Mouse (Mus musculus): ENCODE measurements around the gene Angptl7. TPM values are rescaled to one million over a fixed set of nuclear protein-coding genes. Genes with fewer than 3 reads are reported as not detected.

The Angptl7 gene
- polyA plus RNA-seq, 1 experiment = 3.6 TPM

DNA sequence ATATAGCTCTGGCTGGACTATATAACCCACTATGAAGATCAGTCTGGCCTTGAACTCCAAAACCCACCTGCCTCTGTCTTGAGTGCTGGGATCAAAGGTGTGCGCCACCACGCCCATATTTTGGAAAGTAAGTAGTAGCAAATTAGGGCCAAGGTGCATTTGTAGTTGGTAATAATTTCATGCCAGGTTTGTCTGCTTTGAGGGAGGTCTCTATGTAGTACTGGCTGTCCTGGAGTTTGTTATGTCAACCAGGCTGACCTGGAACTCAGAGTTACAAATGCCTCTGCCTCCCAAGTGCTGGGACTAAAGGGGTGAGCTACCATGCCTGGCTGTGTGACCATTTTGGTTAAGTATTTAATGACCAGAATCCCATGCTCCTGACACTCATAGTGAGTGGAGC is 20.0 kb downstream of the Angptl7 start:
- DNase-seq (ENCODE audit: low read depth in 1 of 2, low spot score in 2 of 2) = no peak
- Histone ChIP-seq H3K4me3 (ENCODE audit: extremely low read depth, insufficient read depth, insufficient read length) (no peak overlapping the region), H3K27me3 (ENCODE audit: control insufficient read depth, insufficient read depth, low read length) (no peaks in the 10 kb centered on the region), H3K36me3 (ENCODE audit: control insufficient read depth, insufficient read depth, low read length) (peaks cover 35% of the 10 kb centered on the region), H3K4me1 (ENCODE audit: control insufficient read depth, insufficient read depth, insufficient read length) (no peaks in the 10 kb centered on the region), H3K27ac (ENCODE audit: insufficient read depth, low read length) (no peak overlapping the region)
- WGBS = 97% methylated on average over 2 of the region's 2 CpGs
- TF ChIP-seq CTCF (IDR thresholded peaks at IDR 0.05; ENCODE audit: extremely low read depth, insufficient read depth, insufficient read length, insufficient replicate concordance) = no peak
- no peak for TF ChIP-seq POLR2A (IDR thresholded peaks at IDR 0.05; ENCODE audit: low read depth, low read length)

DNA sequence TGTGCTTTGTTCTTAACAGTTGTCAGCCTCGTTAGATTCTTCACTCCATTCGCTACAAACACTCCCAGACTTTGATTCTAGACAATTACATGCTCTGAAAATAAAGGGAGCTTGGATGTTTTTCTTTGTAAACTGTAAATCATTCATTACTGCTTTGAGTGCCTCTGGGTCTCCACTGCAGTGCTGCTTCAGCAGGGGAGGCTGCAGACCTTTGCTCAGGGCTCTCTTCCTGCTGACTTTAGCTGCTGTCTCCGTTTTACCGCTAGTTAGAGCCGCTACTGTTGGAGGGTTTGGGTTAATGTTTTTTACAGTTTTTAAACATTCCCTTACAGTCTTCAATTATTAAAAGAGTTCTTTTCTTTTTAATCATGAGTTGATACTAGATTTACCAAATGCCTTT is 26.8 kb downstream of the Angptl7 start:
- TF ChIP-seq CTCF (IDR thresholded peaks at IDR 0.05; ENCODE audit: extremely low read depth, insufficient read depth, insufficient read length, insufficient replicate concordance) (no peak), POLR2A (IDR thresholded peaks at IDR 0.05; ENCODE audit: low read depth, low read length) (no peak)
- no peak overlapping the region for H3K4me3 ChIP-seq (ENCODE audit: extremely low read depth, insufficient read depth, insufficient read length)
- H3K27me3 ChIP-seq (ENCODE audit: control insufficient read depth, insufficient read depth, low read length) = no peaks in the 10 kb centered on the region
- peaks cover 50% of the 10 kb centered on the region for H3K36me3 ChIP-seq (ENCODE audit: control insufficient read depth, insufficient read depth, low read length)
- H3K4me1 ChIP-seq (ENCODE audit: control insufficient read depth, insufficient read depth, insufficient read length) = no peaks in the 10 kb centered on the region
- no peak overlapping the region for H3K27ac ChIP-seq (ENCODE audit: insufficient read depth, low read length)
- WGBS = 93% methylated on average over 5 of the region's 5 CpGs
- no peak for DNase-seq (ENCODE audit: low read depth in 1 of 2, low spot score in 2 of 2)

DNA sequence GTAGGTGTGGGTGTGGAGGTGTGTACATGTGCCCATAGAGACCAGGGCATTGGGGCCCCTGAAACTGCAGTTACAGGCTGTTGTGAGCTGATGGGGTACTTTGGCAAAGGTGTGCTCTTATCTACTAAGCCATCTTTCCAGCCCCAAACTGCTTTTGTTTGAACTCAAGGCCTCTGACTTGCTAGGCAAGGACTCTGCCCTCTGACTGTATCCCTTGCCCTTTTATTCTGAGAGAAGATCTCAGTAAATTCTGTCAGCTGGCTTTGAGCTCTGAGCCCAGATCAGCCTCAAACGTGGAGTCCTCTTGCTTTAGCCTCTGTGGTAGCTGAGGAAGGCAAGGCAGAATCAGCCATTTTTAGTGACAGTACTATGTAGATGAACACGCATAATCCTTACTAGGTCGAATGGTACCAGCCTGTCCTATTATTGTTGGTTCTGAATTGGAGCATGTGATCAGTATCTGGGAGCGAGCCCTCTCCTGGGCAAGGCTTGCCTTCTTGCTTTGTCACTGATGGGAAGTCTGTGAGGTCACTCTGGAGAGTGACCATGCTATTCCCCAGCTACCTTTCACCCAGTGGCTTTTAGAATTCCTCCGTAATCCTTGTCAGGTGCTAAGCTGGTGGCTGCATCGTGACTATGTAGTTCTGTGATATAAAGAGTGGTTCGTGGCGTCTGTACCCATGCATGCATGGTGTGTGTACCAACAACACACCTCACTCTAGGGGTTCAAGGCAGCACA is 27.7 kb downstream of the Angptl7 start:
- H3K36me3 ChIP-seq (ENCODE audit: control insufficient read depth, insufficient read depth, low read length) = peaks cover 56% of the 10 kb centered on the region
- no peaks in the 10 kb centered on the region for H3K27me3 ChIP-seq (ENCODE audit: control insufficient read depth, insufficient read depth, low read length)
- no peak for DNase-seq (ENCODE audit: low read depth in 1 of 2, low spot score in 2 of 2)
- H3K4me1 ChIP-seq (ENCODE audit: control insufficient read depth, insufficient read depth, insufficient read length) = no peaks in the 10 kb centered on the region
- 95% methylated on average over 8 of the region's 8 CpGs for WGBS
- TF ChIP-seq CTCF (IDR thresholded peaks at IDR 0.05; ENCODE audit: extremely low read depth, insufficient read depth, insufficient read length, insufficient replicate concordance) (no peak), POLR2A (IDR thresholded peaks at IDR 0.05; ENCODE audit: low read depth, low read length) (no peak)
- H3K4me3 ChIP-seq (ENCODE audit: extremely low read depth, insufficient read depth, insufficient read length) = no peak overlapping the region
- H3K27ac ChIP-seq (ENCODE audit: insufficient read depth, low read length) = no peak overlapping the region

DNA sequence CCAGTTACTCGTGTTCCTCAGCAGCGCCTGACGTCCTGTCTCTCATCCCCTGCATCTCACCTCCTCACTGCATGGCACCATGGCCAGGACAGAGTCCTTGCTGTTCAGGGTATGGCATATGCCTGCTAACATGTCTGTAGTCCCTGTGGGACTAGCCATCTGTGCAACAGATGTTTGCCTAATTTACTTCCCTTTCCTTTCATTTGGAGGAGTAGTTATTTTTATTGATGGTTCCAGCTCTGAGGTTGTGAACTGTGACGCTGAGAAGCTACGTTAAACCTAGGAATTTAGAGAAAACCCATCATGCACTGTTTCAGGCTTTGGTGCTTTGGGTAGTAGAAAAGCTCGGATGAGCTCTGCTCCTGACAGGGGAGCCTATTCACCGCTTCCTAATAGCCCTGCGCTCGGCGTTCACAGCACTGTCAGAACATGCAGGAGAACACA is 28.9 kb downstream of the Angptl7 start:
- Histone ChIP-seq H3K4me1 (ENCODE audit: control insufficient read depth, insufficient read depth, insufficient read length) (no peaks in the 10 kb centered on the region), H3K4me3 (ENCODE audit: extremely low read depth, insufficient read depth, insufficient read length) (no peak overlapping the region), H3K27ac (ENCODE audit: insufficient read depth, low read length) (no peak overlapping the region), H3K36me3 (ENCODE audit: control insufficient read depth, insufficient read depth, low read length) (peaks cover 58% of the 10 kb centered on the region), H3K27me3 (ENCODE audit: control insufficient read depth, insufficient read depth, low read length) (no peaks in the 10 kb centered on the region)
- TF ChIP-seq CTCF (IDR thresholded peaks at IDR 0.05; ENCODE audit: extremely low read depth, insufficient read depth, insufficient read length, insufficient replicate concordance) (no peak), POLR2A (IDR thresholded peaks at IDR 0.05; ENCODE audit: low read depth, low read length) (no peak)
- DNase-seq (ENCODE audit: low read depth in 1 of 2, low spot score in 2 of 2) = no peak
- 81% methylated on average over 10 of the region's 10 CpGs for WGBS

DNA sequence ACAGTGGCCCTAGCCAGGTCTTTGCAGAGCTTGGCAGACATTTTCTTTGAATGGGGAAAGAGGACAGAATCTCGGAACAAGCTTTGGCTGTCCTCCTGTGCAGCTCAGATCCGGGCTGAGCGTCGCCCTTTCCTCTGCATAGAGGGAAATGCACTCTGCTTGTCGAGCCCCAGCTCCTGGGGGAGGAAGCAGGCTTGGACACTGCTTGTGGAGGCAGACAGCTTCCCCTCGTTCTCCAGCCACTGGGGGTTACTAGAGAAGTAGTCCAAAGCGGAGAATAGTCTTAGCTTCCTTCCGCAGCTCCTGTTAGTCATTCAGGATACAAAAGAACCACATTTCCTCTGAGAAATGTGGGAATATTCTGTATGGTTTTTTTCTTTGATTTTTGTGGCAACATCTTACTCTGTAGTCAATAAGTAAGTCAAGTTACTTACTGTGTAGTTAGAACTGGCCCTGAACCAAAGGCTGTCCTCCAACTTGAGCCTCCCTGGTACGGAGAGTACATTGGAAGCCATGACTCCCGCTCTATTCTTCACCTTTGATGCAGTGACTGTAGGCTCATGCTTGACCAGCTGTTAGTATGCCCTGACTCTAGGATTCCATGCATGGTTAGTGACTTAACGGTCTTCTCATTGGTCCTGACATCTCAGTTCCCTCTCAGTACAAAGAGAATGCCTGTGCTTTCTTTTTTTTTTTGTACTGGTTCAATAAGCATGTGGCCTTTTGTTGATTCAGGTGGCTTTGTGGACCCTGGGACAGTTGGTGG is 30.6 kb downstream of the Angptl7 start:
- Histone ChIP-seq H3K36me3 (ENCODE audit: control insufficient read depth, insufficient read depth, low read length) (peaks cover 65% of the 10 kb centered on the region), H3K27me3 (ENCODE audit: control insufficient read depth, insufficient read depth, low read length) (no peaks in the 10 kb centered on the region), H3K4me3 (ENCODE audit: extremely low read depth, insufficient read depth, insufficient read length) (no peak overlapping the region), H3K4me1 (ENCODE audit: control insufficient read depth, insufficient read depth, insufficient read length) (no peaks in the 10 kb centered on the region), H3K27ac (ENCODE audit: insufficient read depth, low read length) (no peak overlapping the region)
- DNase-seq (ENCODE audit: low read depth in 1 of 2, low spot score in 2 of 2) = no peak
- TF ChIP-seq CTCF (IDR thresholded peaks at IDR 0.05; ENCODE audit: extremely low read depth, insufficient read depth, insufficient read length, insufficient replicate concordance) (no peak), POLR2A (IDR thresholded peaks at IDR 0.05; ENCODE audit: low read depth, low read length) (no peak)
- 86% methylated on average over 11 of the region's 11 CpGs for WGBS

DNA sequence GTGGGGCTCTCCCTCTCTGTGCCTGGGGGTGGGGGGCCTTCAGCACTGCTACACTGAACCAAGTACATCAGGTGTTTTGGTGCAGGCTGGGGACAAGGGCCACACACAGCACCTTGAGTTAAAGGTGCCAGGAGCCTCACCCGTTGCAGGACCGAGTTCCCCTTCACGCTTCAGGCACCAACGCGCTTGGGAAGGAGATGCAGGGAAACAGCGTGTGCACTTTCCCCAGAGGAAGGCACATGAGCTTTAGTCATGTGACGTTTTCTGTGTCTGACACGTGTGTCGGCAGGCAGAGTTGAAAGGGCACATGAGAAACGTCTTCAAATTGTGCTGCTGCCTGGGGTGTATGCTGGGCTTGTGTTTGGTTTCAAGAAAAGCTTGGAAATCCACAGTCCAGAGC is 31.9 kb downstream of the Angptl7 start:
- Histone ChIP-seq H3K27ac (ENCODE audit: insufficient read depth, low read length) (no peak overlapping the region), H3K36me3 (ENCODE audit: control insufficient read depth, insufficient read depth, low read length) (peaks cover 71% of the 10 kb centered on the region), H3K27me3 (ENCODE audit: control insufficient read depth, insufficient read depth, low read length) (no peaks in the 10 kb centered on the region), H3K4me1 (ENCODE audit: control insufficient read depth, insufficient read depth, insufficient read length) (no peaks in the 10 kb centered on the region), H3K4me3 (ENCODE audit: extremely low read depth, insufficient read depth, insufficient read length) (no peak overlapping the region)
- 91% methylated on average over 10 of the region's 10 CpGs for WGBS
- no peak for DNase-seq (ENCODE audit: low read depth in 1 of 2, low spot score in 2 of 2)
- TF ChIP-seq CTCF (IDR thresholded peaks at IDR 0.05; ENCODE audit: extremely low read depth, insufficient read depth, insufficient read length, insufficient replicate concordance) (no peak), POLR2A (IDR thresholded peaks at IDR 0.05; ENCODE audit: low read depth, low read length) (no peak)

Data from spleen, adult 2 months (tissue).